Mouse (Mus musculus): ENCODE data around the gene Kcp.

Kcp gene

DNA sequence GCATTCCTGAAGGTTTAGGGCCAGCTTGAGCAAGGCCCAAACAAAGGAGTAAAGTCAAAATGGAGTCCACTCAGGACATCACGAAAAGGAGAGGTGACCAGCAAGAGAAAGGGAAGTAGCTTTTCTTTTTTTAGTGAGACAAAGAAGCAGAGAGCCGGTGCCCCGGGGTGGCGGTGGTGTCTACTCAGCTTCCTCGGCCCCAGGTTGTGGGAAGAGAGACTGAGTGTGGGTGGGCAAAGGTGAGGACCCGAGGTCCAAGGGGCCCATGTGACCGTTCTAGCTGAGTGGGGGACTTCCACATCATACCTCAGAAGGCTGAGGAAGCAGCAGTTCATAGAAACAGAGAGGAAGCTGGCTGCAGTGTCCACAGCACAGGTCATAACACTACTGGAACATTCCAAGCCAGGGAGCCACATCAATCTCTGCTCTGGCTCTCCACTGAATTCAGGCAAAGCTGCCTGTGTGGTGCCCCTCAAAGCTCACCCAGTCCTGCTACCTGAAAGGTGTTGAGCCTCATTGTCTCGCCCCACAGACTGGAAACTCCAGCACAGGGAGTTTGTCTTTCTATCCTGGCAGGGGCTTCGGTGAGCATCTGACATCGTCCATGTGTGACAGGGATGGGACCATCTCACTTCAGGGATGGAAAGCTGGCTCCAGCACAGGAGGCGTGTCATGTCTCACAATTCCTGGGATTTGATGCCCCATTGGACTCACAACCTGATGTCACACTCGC is 15.7 kb upstream of the Kcp start:
- DNase-seq (ENCODE audit: low read depth, low spot score) = no peak

GRCm38 (mm10) chr6:29522626-29523300 is 15.0 kb upstream of the Kcp start:
- DNase-seq (ENCODE audit: low read depth, low spot score) = no peak

DNA sequence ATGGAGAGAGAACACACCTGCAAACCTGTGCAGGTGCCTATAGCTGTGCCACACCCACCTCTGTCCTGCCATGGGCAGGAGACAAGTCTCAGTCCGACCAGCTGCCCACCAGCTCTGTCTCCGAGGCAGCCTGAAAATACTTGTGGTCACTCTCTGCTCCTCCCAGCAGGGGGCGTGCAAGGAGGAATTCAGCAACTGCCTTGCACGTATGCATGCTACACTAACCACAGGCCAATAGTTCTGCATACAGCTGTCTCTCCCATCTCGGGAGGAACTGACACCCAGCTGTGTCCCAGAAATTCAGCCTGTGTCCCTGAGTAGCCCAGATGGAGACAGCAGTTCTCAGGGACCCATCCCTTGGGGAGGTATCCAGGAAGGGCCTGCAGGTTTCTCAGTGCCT is 9.4 kb upstream of the Kcp start:
- peak; percentile 68 for DNase-seq (ENCODE audit: low read depth, low spot score)

DNA sequence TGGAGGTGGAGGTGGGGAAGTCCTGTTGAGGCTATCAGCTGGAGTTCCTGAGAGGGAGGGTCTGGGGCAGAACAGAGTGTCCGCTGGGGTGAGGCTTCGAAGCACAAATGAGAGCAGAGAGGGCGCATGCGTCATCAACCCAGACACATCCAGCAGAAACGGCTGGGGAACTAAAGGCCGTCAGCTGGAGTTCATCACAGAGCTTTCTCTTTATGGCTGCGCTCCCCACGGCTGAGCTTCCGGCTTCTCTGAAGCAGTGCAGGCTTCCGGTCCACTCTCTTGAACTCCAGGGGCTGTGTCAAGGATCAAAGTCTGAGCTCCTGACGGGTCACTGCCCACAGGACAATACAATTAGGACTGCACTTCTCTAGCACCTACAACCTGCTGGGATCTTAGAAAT is 5.5 kb upstream of the Kcp start:
- DNase-seq (ENCODE audit: low read depth, low spot score) = peak; percentile 59

GRCm38 (mm10) chr6:29509086-29509485 is 1.3 kb upstream of the Kcp start:
- peak; percentile 54 for DNase-seq (ENCODE audit: low read depth, low spot score)

GRCm38 (mm10) chr6:29506834-29507233 is 918 bp downstream of the Kcp start:
- no peak for DNase-seq (ENCODE audit: low read depth, low spot score)

- DNase-seq (ENCODE audit: low read depth, low spot score) = no peak
These were observed 2.3 kb downstream of the Kcp start for GRCm38 (mm10) chr6:29505493-29505892.

- DNase-seq (ENCODE audit: low read depth, low spot score) = no peak
These were observed 6.2 kb downstream of the Kcp start for GRCm38 (mm10) chr6:29501599-29501998.

DNA sequence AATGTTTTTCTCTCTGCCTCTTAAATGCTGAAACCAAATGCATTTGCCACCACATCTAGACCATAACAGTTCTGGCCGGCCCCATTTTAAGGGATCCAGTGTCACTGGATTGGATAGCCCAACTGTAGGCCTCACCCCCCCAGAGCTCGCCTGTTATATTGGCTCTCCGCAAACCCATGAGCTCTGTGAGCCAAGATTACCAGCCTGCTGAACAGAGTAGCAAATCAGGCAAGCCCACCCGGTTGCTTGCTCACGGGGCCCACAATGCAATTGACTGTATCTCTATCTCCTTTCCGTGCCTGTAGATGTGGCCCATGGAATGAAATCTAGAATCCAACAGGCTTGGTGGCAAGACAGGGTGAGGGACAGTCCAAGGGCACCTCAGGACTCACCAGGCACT is 6.9 kb downstream of the Kcp start:
- DNase-seq (ENCODE audit: low read depth, low spot score) = no peak

GRCm38 (mm10) chr6:29500177-29500576 is 7.6 kb downstream of the Kcp start:
- no peak for DNase-seq (ENCODE audit: low read depth, low spot score)

GRCm38 (mm10) chr6:29497791-29498190 is 10.0 kb downstream of the Kcp start:
- no peak for DNase-seq (ENCODE audit: low read depth, low spot score)

DNA sequence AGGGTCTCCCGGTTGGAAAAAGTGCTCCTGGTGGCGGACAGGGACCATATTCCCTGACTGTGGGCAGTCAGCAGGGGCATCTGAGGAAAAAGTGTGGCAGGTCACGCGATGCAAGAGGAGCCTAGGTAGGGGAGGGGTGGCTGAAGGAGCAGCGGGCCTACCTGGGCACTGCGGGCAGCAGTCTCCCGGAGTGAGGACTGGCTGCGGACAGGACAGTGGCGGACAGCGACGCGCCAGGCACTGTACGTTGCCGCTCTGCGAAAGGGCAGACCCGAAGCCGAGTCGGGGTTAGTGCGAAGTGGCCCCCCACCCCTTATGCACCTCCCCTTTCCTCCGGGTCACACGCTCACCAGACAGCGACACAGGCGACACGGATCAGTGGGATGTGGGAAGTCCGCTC is 11.5 kb downstream of the Kcp start:
- DNase-seq (ENCODE audit: low read depth, low spot score) = no peak

GRCm38 (mm10) chr6:29494101-29494500 is 13.7 kb downstream of the Kcp start:
- no peak for DNase-seq (ENCODE audit: low read depth, low spot score)

- no peak for DNase-seq (ENCODE audit: low read depth, low spot score)
These were observed 21.8 kb downstream of the Kcp start for GRCm38 (mm10) chr6:29485951-29486350.

- peak; percentile 26 for DNase-seq (ENCODE audit: low read depth, low spot score)
These were observed 22.8 kb downstream of the Kcp start for GRCm38 (mm10) chr6:29484716-29485559.

DNA sequence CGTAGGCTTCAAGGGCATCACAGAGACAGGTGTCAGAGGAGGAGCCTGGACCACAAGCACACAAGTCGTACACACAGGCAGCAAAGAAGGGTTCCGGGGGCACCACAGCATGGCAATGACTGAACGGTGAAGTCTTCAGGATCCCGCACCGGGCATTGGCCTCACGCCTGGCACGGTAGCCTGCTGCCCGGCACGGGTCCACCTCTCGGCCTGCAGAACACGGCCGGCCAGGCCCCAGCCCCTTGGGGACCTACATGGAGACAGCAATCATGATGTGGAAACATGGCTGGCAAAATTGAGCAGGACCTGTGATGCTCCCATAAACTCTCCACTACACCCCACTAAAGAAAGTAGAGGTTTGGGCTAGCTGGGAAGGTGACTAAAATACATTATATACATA is 25.1 kb downstream of the Kcp start:
- no peak for DNase-seq (ENCODE audit: low read depth, low spot score)

DNA sequence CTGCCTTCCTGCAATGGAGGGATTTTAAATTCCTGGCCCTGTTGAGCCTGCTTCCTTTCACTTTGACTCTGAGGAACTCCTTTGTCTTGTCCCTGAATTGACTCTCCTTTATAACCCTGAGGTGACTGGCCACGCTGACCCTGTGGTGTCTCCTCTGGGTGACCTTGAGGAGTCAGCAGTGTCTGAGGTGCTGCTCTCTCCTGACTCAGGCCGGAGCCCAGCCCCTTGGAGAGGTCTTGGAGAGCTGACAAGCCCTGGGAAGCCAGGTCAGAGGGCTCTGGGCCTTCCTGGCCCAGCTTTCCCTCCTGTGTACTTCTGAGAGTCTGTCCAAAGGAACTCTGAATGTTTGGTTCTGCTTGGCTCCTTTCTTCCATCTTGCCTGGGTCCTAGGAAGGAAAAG is 33.0 kb downstream of the Kcp start:
- no peak for DNase-seq (ENCODE audit: low read depth, low spot score)

GRCm38 (mm10) chr6:29473941-29474691 is 33.6 kb downstream of the Kcp start:
- DNase-seq (ENCODE audit: low read depth, low spot score) = peak; percentile 46

DNA sequence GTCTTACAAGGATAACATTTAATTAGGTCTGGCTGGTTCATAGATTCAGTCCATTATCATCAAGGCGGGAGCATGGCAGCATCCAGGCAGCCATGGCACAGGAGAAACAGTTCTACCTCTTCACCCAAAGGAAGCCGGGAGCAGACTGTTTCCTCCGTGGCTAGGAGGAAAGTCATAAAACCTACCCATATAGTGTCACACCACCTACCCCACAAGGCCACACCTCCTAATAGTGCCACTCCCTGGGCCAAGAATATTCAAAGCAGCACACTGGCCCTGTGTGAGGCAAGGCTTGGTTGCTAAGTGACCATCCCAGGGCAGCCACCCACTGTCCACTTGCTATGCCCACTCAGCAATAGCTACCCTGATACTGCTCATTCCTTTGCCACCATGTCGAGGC is 36.6 kb downstream of the Kcp start, which contains the start of gene Atp6v1fnb:
Atp6v1fnb (plus strand) TSS at position 301 of the 400 bp plus-strand sequence.
- no peak for DNase-seq (ENCODE audit: low read depth, low spot score)

DNA sequence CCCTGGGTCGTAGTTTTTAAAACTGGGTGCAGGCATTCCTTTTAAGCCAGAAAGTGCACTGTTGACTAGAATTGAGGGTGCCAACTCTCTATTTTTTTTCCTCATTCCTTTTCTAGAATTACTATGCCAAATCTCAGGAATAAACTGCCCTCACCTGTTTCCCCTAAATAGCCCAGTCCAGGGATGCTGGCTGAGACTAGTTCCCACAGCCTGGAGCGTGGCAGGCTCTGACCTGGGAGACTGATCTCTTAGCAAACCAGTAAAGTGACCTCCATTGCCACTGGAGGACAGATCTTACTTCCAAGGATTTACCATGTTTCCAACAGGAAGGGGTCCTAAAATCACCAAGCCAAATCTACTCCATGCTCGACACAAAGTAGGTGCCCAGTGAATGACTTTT is 38.9 kb downstream of the Kcp start:
- no peak for DNase-seq (ENCODE audit: low read depth, low spot score)

DNA sequence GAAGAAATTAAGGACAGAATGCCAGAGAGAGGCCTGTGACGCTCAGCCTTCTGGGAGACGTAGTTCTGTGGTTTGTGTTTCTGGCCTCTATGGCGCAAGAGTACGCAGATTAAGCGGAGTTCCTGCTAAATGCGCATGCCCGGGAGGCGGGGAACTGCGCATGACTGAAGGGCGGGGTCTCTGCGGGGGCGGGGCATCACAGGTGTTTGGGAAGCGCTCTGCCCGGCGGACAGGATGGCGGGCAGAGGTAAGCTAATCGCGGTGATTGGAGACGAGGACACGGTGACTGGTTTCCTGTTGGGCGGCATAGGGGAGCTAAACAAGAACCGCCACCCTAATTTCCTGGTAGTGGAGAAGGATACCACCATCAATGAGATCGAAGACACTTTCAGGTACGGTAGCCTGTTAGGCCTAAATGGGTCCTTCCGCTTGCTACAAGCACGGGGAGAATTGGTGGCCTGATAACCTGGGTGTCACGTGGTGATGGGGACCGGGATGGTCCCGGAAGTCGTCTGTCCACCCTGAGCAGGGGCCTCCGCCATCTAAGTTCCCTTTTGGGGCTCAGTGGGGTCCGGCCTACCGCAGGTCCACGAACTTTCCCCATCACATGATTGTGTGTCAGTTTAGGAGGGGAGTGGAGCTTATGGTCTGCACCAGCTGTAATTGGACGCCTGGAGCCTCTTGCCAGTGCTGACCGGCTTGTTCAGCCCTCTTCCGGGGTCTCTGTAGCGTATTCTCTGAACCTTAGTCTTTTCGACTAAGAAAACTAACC is 40.0 kb downstream of the Kcp start, which contains the start of gene Atp6v1f:
Atp6v1f (plus strand) TSS at position 136 of the 772 bp plus-strand sequence.
- DNase-seq (ENCODE audit: low read depth, low spot score) = peak; percentile 95
